In genomic region chr2:49952632-49953293, GRCm38 (mm10) we compare ENCODE assay signal across 30 mouse cellular contexts.
DNase-seq lines count a peak whose midpoint lies in the region; ATAC-seq and TF ChIP-seq lines count a peak whose summit lies in the region.
"Had no signal": no experiment of that assay in that cellular context is flagged by ENCODE, and none has a peak within 500 bp of the region (broad histone marks: within the 10 kb centered on the region; RNA-seq: fewer than 3 reads in every experiment).

No protein-coding gene starts in this region.

- no peaks in the 10 kb centered on the region for H3K27me3 ChIP-seq in forebrain, embryonic 12.5 days
- no peaks in the 10 kb centered on the region for H3K27me3 ChIP-seq in forebrain, postnatal 0 days (ENCODE audit: insufficient read depth, low read length)
- no peaks in the 10 kb centered on the region for H3K27me3 ChIP-seq in hindbrain, embryonic 15.5 days
- no peaks in the 10 kb centered on the region for H3K27me3 ChIP-seq in hindbrain, embryonic 10.5 days (ENCODE audit: insufficient read depth, poor library complexity, severe bottlenecking)
- no peaks in the 10 kb centered on the region for H3K27me3 ChIP-seq in midbrain, embryonic 16.5 days (ENCODE audit: control insufficient read depth, insufficient read depth, low read depth, low read length)
- H3K27me3 ChIP-seq: forebrain, embryonic 15.5 days; kidney, embryonic 15.5 days; limb, embryonic 12.5 days; liver, embryonic 15.5 days; neural tube, embryonic 15.5 days had no signal

- H3K9me3 ChIP-seq in forebrain, embryonic 12.5 days, result no peaks in the 10 kb centered on the region
- H3K9me3 ChIP-seq in forebrain, postnatal 0 days (ENCODE audit: low read length), result 0 out of 2 replicates have a peak, but pooled peaks cover 5% of the 10 kb centered on the region
- H3K9me3 ChIP-seq in hindbrain, embryonic 15.5 days, result no peaks in the 10 kb centered on the region
- H3K9me3 ChIP-seq in hindbrain, embryonic 10.5 days, result no peaks in the 10 kb centered on the region; the same call in 1 of the 2 replicates
- H3K9me3 ChIP-seq in midbrain, embryonic 16.5 days (replicated peaks; ENCODE audit: control insufficient read depth, low read length, poor library complexity, severe bottlenecking), result peaks cover 8% of the 10 kb centered on the region; the same call in 1 of the 2 replicates
- H3K9me3 ChIP-seq: kidney, embryonic 15.5 days; liver, embryonic 15.5 days; neural tube, embryonic 15.5 days had no signal

- ATAC-seq in forebrain, embryonic 12.5 days (ENCODE audit: low FRiP score), result peak; percentile 44; the same call in 1 of the 2 replicates
- ATAC-seq in forebrain, postnatal 0 days, result no peak
- ATAC-seq in hindbrain, embryonic 15.5 days (ENCODE audit: low FRiP score, low read depth), result peak; percentile 11; the same call in 1 of the 2 replicates
- peak; percentile 76 for ATAC-seq in midbrain, embryonic 16.5 days
- ATAC-seq: forebrain, embryonic 15.5 days had no signal

- no peak for TF ChIP-seq POLR2A in brain, embryonic 14.5 days (IDR thresholded peaks at IDR 0.05; ENCODE audit: borderline replicate concordance, extremely low read depth, insufficient read depth, insufficient read length, poor library complexity, severe bottlenecking)

- H3K4me2 ChIP-seq in forebrain, embryonic 12.5 days, result no peak overlapping the region
- H3K4me2 ChIP-seq in forebrain, postnatal 0 days (ENCODE audit: low read depth), result no peak overlapping the region
- H3K4me2 ChIP-seq in hindbrain, embryonic 15.5 days, result no peak overlapping the region
- H3K4me2 ChIP-seq in midbrain, embryonic 16.5 days (ENCODE audit: low read length), result no peak overlapping the region
- H3K4me2 ChIP-seq: forebrain, embryonic 15.5 days; heart, embryonic 11.5 days; kidney, embryonic 15.5 days; limb, embryonic 12.5 days; liver, embryonic 15.5 days; lung, embryonic 14.5 days; neural tube, embryonic 15.5 days had no signal

- H3K4me1 ChIP-seq in forebrain, embryonic 12.5 days, result peaks cover 7% of the 10 kb centered on the region; the same call in 1 of the 2 replicates
- no peaks in the 10 kb centered on the region for H3K4me1 ChIP-seq in forebrain, postnatal 0 days (ENCODE audit: insufficient read depth)
- H3K4me1 ChIP-seq in hindbrain, embryonic 15.5 days (replicated peaks), result 0 out of 2 replicates have a peak, but pooled peaks cover 9% of the 10 kb centered on the region
- H3K4me1 ChIP-seq in hindbrain, embryonic 10.5 days (replicated peaks), result peaks cover 5% of the 10 kb centered on the region
- peaks cover 6% of the 10 kb centered on the region for H3K4me1 ChIP-seq in midbrain, embryonic 16.5 days (ENCODE audit: control insufficient read depth, insufficient read depth, low read length)
- H3K4me1 ChIP-seq: forebrain, embryonic 15.5 days; kidney, embryonic 15.5 days; limb, embryonic 12.5 days; liver, embryonic 15.5 days had no signal

- no peak overlapping the region for H3K27ac ChIP-seq in forebrain, embryonic 12.5 days
- no peak overlapping the region for H3K27ac ChIP-seq in forebrain, postnatal 0 days (ENCODE audit: low read depth, low read length)
- H3K27ac ChIP-seq in hindbrain, embryonic 15.5 days (replicated peaks), result 0 out of 2 replicates have a peak overlapping the region, but pooled peaks have one; percentile 18
- no peak overlapping the region for H3K27ac ChIP-seq in hindbrain, embryonic 10.5 days
- H3K27ac ChIP-seq in midbrain, embryonic 16.5 days (ENCODE audit: low read length), result peak overlapping the region; percentile 32
- H3K27ac ChIP-seq: forebrain, embryonic 15.5 days; kidney, embryonic 15.5 days; layer of hippocampus, adult 2 months; left cerebral cortex, adult 2 months; limb, embryonic 12.5 days; liver, embryonic 15.5 days; neural tube, embryonic 15.5 days had no signal

- no peaks in the 10 kb centered on the region for H3K36me3 ChIP-seq in forebrain, embryonic 12.5 days (replicated peaks)
- no peaks in the 10 kb centered on the region for H3K36me3 ChIP-seq in forebrain, postnatal 0 days (ENCODE audit: insufficient read depth)
- no peaks in the 10 kb centered on the region for H3K36me3 ChIP-seq in hindbrain, embryonic 15.5 days
- no peaks in the 10 kb centered on the region for H3K36me3 ChIP-seq in hindbrain, embryonic 10.5 days
- H3K36me3 ChIP-seq in midbrain, embryonic 16.5 days (ENCODE audit: control insufficient read depth, insufficient read depth, low read length), result no peaks in the 10 kb centered on the region
- H3K36me3 ChIP-seq: forebrain, embryonic 15.5 days; G1E; liver, embryonic 15.5 days had no signal

- H3K4me3 ChIP-seq in forebrain, embryonic 12.5 days (replicated peaks), result no peak overlapping the region
- no peak overlapping the region for H3K4me3 ChIP-seq in forebrain, postnatal 0 days (ENCODE audit: low read depth, low read length)
- H3K4me3 ChIP-seq in hindbrain, embryonic 15.5 days, result no peak overlapping the region
- H3K4me3 ChIP-seq in hindbrain, embryonic 10.5 days, result no peak overlapping the region
- no peak overlapping the region for H3K4me3 ChIP-seq in midbrain, embryonic 16.5 days (ENCODE audit: low read depth, low read length)
- H3K4me3 ChIP-seq: forebrain, embryonic 15.5 days; kidney, embryonic 15.5 days; layer of hippocampus, adult 2 months; left cerebral cortex, adult 2 months; limb, embryonic 12.5 days; liver, embryonic 15.5 days; neural tube, embryonic 15.5 days had no signal

- H3K9ac ChIP-seq in forebrain, embryonic 12.5 days, result no peak overlapping the region
- H3K9ac ChIP-seq in forebrain, postnatal 0 days, result no peak overlapping the region
- H3K9ac ChIP-seq in hindbrain, embryonic 15.5 days, result no peak overlapping the region
- H3K9ac ChIP-seq in midbrain, embryonic 16.5 days (ENCODE audit: low read depth, low read length), result 0 out of 2 replicates have a peak overlapping the region, but pooled peaks have one; percentile 14
- H3K9ac ChIP-seq: forebrain, embryonic 15.5 days; kidney, embryonic 15.5 days; limb, embryonic 12.5 days; liver, embryonic 15.5 days; lung, embryonic 14.5 days; neural tube, embryonic 15.5 days had no signal

- no peak for TF ChIP-seq CTCF in forebrain, postnatal 0 days (IDR thresholded peaks at IDR 0.05; ENCODE audit: low read depth)
- TF ChIP-seq CTCF in brain, embryonic 14.5 days (IDR thresholded peaks at IDR 0.05; ENCODE audit: borderline replicate concordance, extremely low read depth, insufficient read depth, insufficient read length), result no peak

- no peak for DNase-seq in forebrain, postnatal 0 days
- no peak for DNase-seq in hindbrain, embryonic 10.5 days (ENCODE audit: low spot score)
- peak; percentile 66 for DNase-seq in brain, embryonic 14.5 days (ENCODE audit: low read depth)
- no peak for DNase-seq in cerebellum, postnatal 4 days (ENCODE audit: low spot score in 2 of 2)
- no peak for DNase-seq in frontal cortex, postnatal 36 days (ENCODE audit: low spot score in 2 of 2)
- DNase-seq: adrenal gland, postnatal 14 days; cerebellum, adult 2 months; cerebellum, postnatal 14 days; gastrocnemius, postnatal 10 days; heart, postnatal 4 days; kidney, adult 18-20 months; kidney, postnatal 25 days; lung, embryonic 14.5 days; lung, postnatal 14 days; right cerebral cortex, adult 18-20 months; spleen, adult 18-20 months; thymus, adult 18-20 months; thymus, postnatal 25 days had no signal

- 37% methylated on average over 6 of the region's 6 CpGs for WGBS in forebrain, embryonic 12.5 days
- 44% methylated on average over 6 of the region's 6 CpGs for WGBS in forebrain, postnatal 0 days
- WGBS in hindbrain, embryonic 15.5 days, result 40% methylated on average over 6 of the region's 6 CpGs
- WGBS in hindbrain, embryonic 10.5 days, result 54% methylated on average over 6 of the region's 6 CpGs
- WGBS in midbrain, embryonic 16.5 days, result 22% methylated on average over 6 of the region's 6 CpGs

Comparison
In these comparisons a context has a peak if more than half of its experiments do, and no peak if none do; other contexts are left out.
1. H3K27ac ChIP-seq: peak in hindbrain, embryonic 15.5 days (single experiment) and midbrain, embryonic 16.5 days (single experiment); none in forebrain, embryonic 12.5 days (single experiment), forebrain, postnatal 0 days (single experiment) and hindbrain, embryonic 10.5 days (single experiment).